Mouse (Mus musculus): Measurements from ENCODE around the gene Rgs7bp.

DNA sequence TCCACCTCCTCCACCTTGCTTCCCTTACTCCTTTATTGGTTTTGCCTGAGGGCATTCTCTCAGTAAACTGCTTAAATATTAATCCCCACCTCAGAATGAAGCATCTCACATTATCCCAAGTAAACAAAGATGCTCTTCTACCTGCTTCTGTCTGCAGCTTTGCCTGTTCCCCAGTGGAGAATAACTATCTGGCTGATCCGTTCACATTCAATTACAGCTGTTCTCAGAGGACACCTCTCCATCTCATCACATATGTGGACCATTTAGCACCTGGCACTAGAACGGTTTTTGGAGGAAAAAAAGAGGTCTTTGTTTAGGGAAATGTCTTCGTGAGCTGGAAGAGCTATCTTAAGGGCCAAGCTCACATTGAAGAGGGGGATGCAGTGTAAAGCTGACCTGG is 123.9 kb downstream of the Rgs7bp start:
- TF ChIP-seq CTCF (IDR thresholded peaks at IDR 0.05; ENCODE audit: extremely low read depth, insufficient read depth, low read length): no peak
- no peak for TF ChIP-seq POLR2A (IDR thresholded peaks at IDR 0.05; ENCODE audit: extremely low read depth, insufficient read depth, low read length)
